Mouse (Mus musculus): ENCODE results near the gene Triml2. TPM values are rescaled to one million over a fixed set of nuclear protein-coding genes. Genes with fewer than 3 reads are reported as not detected.

The Triml2 gene
- polyA plus RNA-seq, 1 experiment from 2014 or later, result not detected

- H3K4me1 ChIP-seq (ENCODE audit: insufficient read depth), result no peaks in the 10 kb centered on the region
- H3K4me2 ChIP-seq (ENCODE audit: low read depth, low read length), result no peak overlapping the region
- 68% methylated on average over 6 of the region's 6 CpGs for WGBS (ENCODE audit: insufficient replicate concordance)
- no peak overlapping the region for H3K9ac ChIP-seq (replicated peaks)
- no peaks in the 10 kb centered on the region for H3K36me3 ChIP-seq (replicated peaks; ENCODE audit: insufficient read depth, low read length)
- ATAC-seq, result no peak
- no peaks in the 10 kb centered on the region for H3K27me3 ChIP-seq (ENCODE audit: insufficient read depth, low read length)
- no peak for DNase-seq
- H3K4me3 ChIP-seq (ENCODE audit: low read depth, low read length), result no peak overlapping the region
- TF ChIP-seq EP300 (IDR thresholded peaks at IDR 0.05; ENCODE audit: low read depth), result no peak
- TF ChIP-seq CTCF (IDR thresholded peaks at IDR 0.05; ENCODE audit: low read depth), result no peak
- H3K27ac ChIP-seq (ENCODE audit: low read depth), result no peak overlapping the region
- H3K9me3 ChIP-seq (ENCODE audit: low read length), result no peaks in the 10 kb centered on the region
Observed at GRCm38 (mm10) chr8:43169249-43169755, 11.0 kb upstream of the Triml2 start.

- no peaks in the 10 kb centered on the region; the same call in 1 of the 2 replicates for H3K9me3 ChIP-seq (ENCODE audit: low read length)
- H3K9ac ChIP-seq (replicated peaks), result no peak overlapping the region
- DNase-seq, result no peak
- no peak overlapping the region for H3K4me3 ChIP-seq (ENCODE audit: low read depth, low read length)
- H3K4me1 ChIP-seq (ENCODE audit: insufficient read depth), result no peaks in the 10 kb centered on the region
- ATAC-seq, result no peak
- H3K27ac ChIP-seq (ENCODE audit: low read depth), result no peak overlapping the region
- no peak for TF ChIP-seq EP300 (IDR thresholded peaks at IDR 0.05; ENCODE audit: low read depth)
- TF ChIP-seq CTCF (IDR thresholded peaks at IDR 0.05; ENCODE audit: low read depth), result no peak
- H3K27me3 ChIP-seq (ENCODE audit: insufficient read depth, low read length), result no peaks in the 10 kb centered on the region
- no peaks in the 10 kb centered on the region for H3K36me3 ChIP-seq (replicated peaks; ENCODE audit: insufficient read depth, low read length)
- WGBS (ENCODE audit: insufficient replicate concordance), result 78% methylated on average over 6 of the region's 6 CpGs
- no peak overlapping the region for H3K4me2 ChIP-seq (ENCODE audit: low read depth, low read length)
Observed at GRCm38 (mm10) chr8:43176766-43177486, 3.4 kb upstream of the Triml2 start.

- Histone ChIP-seq H3K27me3 (ENCODE audit: insufficient read depth, low read length) (no peaks in the 10 kb centered on the region), H3K4me3 (ENCODE audit: low read depth, low read length) (no peak overlapping the region), H3K9ac (replicated peaks) (no peak overlapping the region), H3K36me3 (replicated peaks; ENCODE audit: insufficient read depth, low read length) (no peaks in the 10 kb centered on the region), H3K4me2 (ENCODE audit: low read depth, low read length) (no peak overlapping the region), H3K9me3 (ENCODE audit: low read length) (no peaks in the 10 kb centered on the region; the same call in 1 of the 2 replicates), H3K4me1 (ENCODE audit: insufficient read depth) (no peaks in the 10 kb centered on the region), H3K27ac (ENCODE audit: low read depth) (no peak overlapping the region)
- DNase-seq (no peak), ATAC-seq (no peak)
- 49% methylated on average over 3 of the region's 3 CpGs for WGBS (ENCODE audit: insufficient replicate concordance)
- TF ChIP-seq CTCF (IDR thresholded peaks at IDR 0.05; ENCODE audit: low read depth) (no peak), EP300 (IDR thresholded peaks at IDR 0.05; ENCODE audit: low read depth) (no peak)
Observed at GRCm38 (mm10) chr8:43178263-43178662, 2.1 kb upstream of the Triml2 start.

GRCm38 (mm10) chr8:43179189-43179588, 1.2 kb upstream of the Triml2 start:
- Histone ChIP-seq H3K9ac (replicated peaks) (no peak overlapping the region), H3K4me2 (ENCODE audit: low read depth, low read length) (no peak overlapping the region), H3K27me3 (ENCODE audit: insufficient read depth, low read length) (no peaks in the 10 kb centered on the region), H3K9me3 (ENCODE audit: low read length) (no peaks in the 10 kb centered on the region; the same call in 1 of the 2 replicates), H3K4me1 (ENCODE audit: insufficient read depth) (no peaks in the 10 kb centered on the region), H3K27ac (ENCODE audit: low read depth) (no peak overlapping the region), H3K36me3 (replicated peaks; ENCODE audit: insufficient read depth, low read length) (no peaks in the 10 kb centered on the region), H3K4me3 (ENCODE audit: low read depth, low read length) (no peak overlapping the region)
- WGBS (ENCODE audit: insufficient replicate concordance), result 22% methylated on average over 4 of the region's 4 CpGs
- TF ChIP-seq EP300 (IDR thresholded peaks at IDR 0.05; ENCODE audit: low read depth), result no peak
- no peak for TF ChIP-seq CTCF (IDR thresholded peaks at IDR 0.05; ENCODE audit: low read depth)
- DNase-seq, result no peak
- no peak for ATAC-seq

- no peak overlapping the region for H3K4me2 ChIP-seq (ENCODE audit: low read depth, low read length)
- H3K27ac ChIP-seq (ENCODE audit: low read depth), result no peak overlapping the region
- H3K4me3 ChIP-seq (ENCODE audit: low read depth, low read length), result no peak overlapping the region
- H3K4me1 ChIP-seq (ENCODE audit: insufficient read depth), result no peaks in the 10 kb centered on the region
- no peaks in the 10 kb centered on the region for H3K27me3 ChIP-seq (ENCODE audit: insufficient read depth, low read length)
- no peak for DNase-seq
- no peak for ATAC-seq
- H3K9me3 ChIP-seq (ENCODE audit: low read length), result no peaks in the 10 kb centered on the region; the same call in 1 of the 2 replicates
- TF ChIP-seq EP300 (IDR thresholded peaks at IDR 0.05; ENCODE audit: low read depth) (no peak), CTCF (IDR thresholded peaks at IDR 0.05; ENCODE audit: low read depth) (no peak)
- 73% methylated on average over 2 of the region's 2 CpGs for WGBS (ENCODE audit: insufficient replicate concordance)
- H3K9ac ChIP-seq (replicated peaks), result no peak overlapping the region
- H3K36me3 ChIP-seq (replicated peaks; ENCODE audit: insufficient read depth, low read length), result no peaks in the 10 kb centered on the region
Observed at GRCm38 (mm10) chr8:43182281-43182680, 1.9 kb downstream of the Triml2 start.

GRCm38 (mm10) chr8:43215554-43215953, 35.2 kb downstream of the Triml2 start:
- no peaks in the 10 kb centered on the region for H3K4me1 ChIP-seq (ENCODE audit: insufficient read depth)
- H3K36me3 ChIP-seq (replicated peaks; ENCODE audit: insufficient read depth, low read length), result no peaks in the 10 kb centered on the region
- H3K4me2 ChIP-seq (ENCODE audit: low read depth, low read length), result no peak overlapping the region
- ATAC-seq (no peak), DNase-seq (no peak)
- no peaks in the 10 kb centered on the region for H3K27me3 ChIP-seq (ENCODE audit: insufficient read depth, low read length)
- no peaks in the 10 kb centered on the region for H3K9me3 ChIP-seq (ENCODE audit: low read length)
- TF ChIP-seq EP300 (IDR thresholded peaks at IDR 0.05; ENCODE audit: low read depth), result no peak
- no peak overlapping the region for H3K9ac ChIP-seq (replicated peaks)
- H3K27ac ChIP-seq (ENCODE audit: low read depth), result no peak overlapping the region
- no peak overlapping the region for H3K4me3 ChIP-seq (ENCODE audit: low read depth, low read length)

Data from liver, postnatal 0 days (tissue).